Mouse (Mus musculus) myocyte (in vitro differentiated cells): Measurements from ENCODE around the gene Hcrt. TPM values are rescaled to one million over a fixed set of nuclear protein-coding genes. Genes with fewer than 3 reads are reported as not detected.

Experiments
- H3K27me3 ChIP-seq: one replicate; pipeline ENCODE4 v1.6.1; 2011; ENCODE audit not compliant: control insufficient read depth, insufficient read depth, insufficient read length
- H3K36me3 ChIP-seq: one replicate; pipeline ENCODE4 v1.6.1; 2011; ENCODE audit not compliant: control insufficient read depth, insufficient read depth
- H3K4me2 ChIP-seq: one replicate; pipeline ENCODE4 v1.6.1; 2011; ENCODE audit warnings: low read depth, control low read depth
- H3K4me3 ChIP-seq: one replicate; pipeline ENCODE4 v1.5.1; 2011; ENCODE audit warnings: mild to moderate bottlenecking, control low read depth, moderate library complexity
- H3K79me2 ChIP-seq: one replicate; pipeline ENCODE4 v1.6.1; 2011; ENCODE audit not compliant: control insufficient read depth, insufficient read depth
- H3ac ChIP-seq: one replicate; pipeline ENCODE4 v1.6.1; 2011; ENCODE audit not compliant: control insufficient read depth, insufficient read length
- CEBPB ChIP-seq: IDR thresholded peaks from 2 replicates; pipeline ENCODE4 v1.6.1; 2011; ENCODE audit warnings: mild to moderate bottlenecking, moderate library complexity; ENCODE audit not compliant: poor library complexity, insufficient read depth, severe bottlenecking
- E2F4 ChIP-seq: IDR thresholded peaks from one replicate; pipeline ENCODE4 v1.6.1; 2011; ENCODE audit warnings: mild to moderate bottlenecking, control low read depth, moderate library complexity; ENCODE audit not compliant: insufficient read depth
- MAX ChIP-seq: IDR thresholded peaks from one replicate; pipeline ENCODE4 v1.6.1; 2011; ENCODE audit warnings: low read depth, mild to moderate bottlenecking, control low read depth
- MYOD1 ChIP-seq, 3 experiments: IDR thresholded peaks; one replicate each; pipeline ENCODE4 v1.6.1; 2011; ENCODE audit warnings: control low read depth in 2 of 3, low read depth in 2 of 3, mild to moderate bottlenecking in 2 of 3, moderate library complexity in 1 of 3; ENCODE audit not compliant: insufficient read length in 2 of 3, control insufficient read depth in 1 of 3
- MYOG ChIP-seq, 3 experiments: IDR thresholded peaks; one replicate each; pipeline ENCODE4 v1.6.1; 2011; ENCODE audit warnings: control low read depth in 2 of 3, low read depth in 2 of 3, mild to moderate bottlenecking in 2 of 3; ENCODE audit not compliant: insufficient read length in 2 of 3, control insufficient read depth in 1 of 3, insufficient read depth in 1 of 3
- POLR2A ChIP-seq: IDR thresholded peaks from one replicate; pipeline ENCODE4 v1.6.1; 2011; ENCODE audit warnings: low read depth, mild to moderate bottlenecking, control low read depth, moderate library complexity; ENCODE audit not compliant: insufficient read length
- POLR2AphosphoS2 ChIP-seq: IDR thresholded peaks from one replicate; pipeline ENCODE4 v1.6.1; 2011; ENCODE audit warnings: low read depth, control low read depth; ENCODE audit not compliant: insufficient read length
- REST ChIP-seq: IDR thresholded peaks from one replicate; pipeline ENCODE4 v1.6.1; 2011; ENCODE audit warnings: mild to moderate bottlenecking, control low read depth, moderate library complexity; ENCODE audit not compliant: insufficient read depth, insufficient read length
- SRF ChIP-seq: IDR thresholded peaks from one replicate; pipeline ENCODE4 v1.6.1; 2011; ENCODE audit warnings: low read depth; ENCODE audit not compliant: control insufficient read depth, insufficient read length
- TCF12 ChIP-seq: IDR thresholded peaks from one replicate; pipeline ENCODE4 v1.6.1; 2011; ENCODE audit warnings: mild to moderate bottlenecking, control low read depth; ENCODE audit not compliant: poor library complexity, insufficient read depth, severe bottlenecking
- TCF3 ChIP-seq: IDR thresholded peaks from one replicate; pipeline ENCODE4 v1.6.1; 2011; ENCODE audit warnings: low read depth, control low read depth; ENCODE audit not compliant: insufficient read length
- USF1 ChIP-seq: IDR thresholded peaks from one replicate; pipeline ENCODE4 v1.6.1; 2011; ENCODE audit warnings: low read depth, mild to moderate bottlenecking, control low read depth, moderate library complexity
- polyA plus RNA-seq: library from polyadenylated mRNA; unstranded; fragments of >200 nt; fragmentation: generic; extraction: Trizol; gene quantifications from one replicate; pipeline ENCODE4 v1.2.1, GENCODE M21; 2012; ENCODE audit warnings: missing spikeins

The Hcrt gene
- polyA plus RNA-seq, 1 experiment: not detected

- TF ChIP-seq USF1: no peak
- TF ChIP-seq E2F4: no peak
- no peak for TF ChIP-seq MYOG (IDR thresholded peaks at IDR 0.05; ENCODE audit: control insufficient read depth in 1 of 3, insufficient read depth in 1 of 3, insufficient read length in 2 of 3, low read depth in 2 of 3)
- TF ChIP-seq CEBPB: no peak
- no peak for TF ChIP-seq MAX
- TF ChIP-seq SRF: no peak
- TF ChIP-seq TCF12: no peak
- no peak for TF ChIP-seq MYOD1 (IDR thresholded peaks at IDR 0.05; ENCODE audit: control insufficient read depth in 1 of 3, insufficient read length in 2 of 3, low read depth in 2 of 3)
- TF ChIP-seq TCF3: no peak
- no peak for TF ChIP-seq POLR2A
- no peaks in the 10 kb centered on the region for H3K27me3 ChIP-seq
- peaks cover 36% of the 10 kb centered on the region for H3K79me2 ChIP-seq
- H3ac ChIP-seq: no peak overlapping the region
- peaks cover 14% of the 10 kb centered on the region for H3K36me3 ChIP-seq
- no peak overlapping the region for H3K4me3 ChIP-seq
- no peak overlapping the region for H3K4me2 ChIP-seq
Observed at GRCm38 (mm10) chr11:100718462-100718861, 44.3 kb downstream of the Hcrt start.

GRCm38 (mm10) chr11:100716649-100717048 is 46.1 kb downstream of the Hcrt start:
- Histone ChIP-seq H3K79me2 (peaks cover 18% of the 10 kb centered on the region), H3K4me2 (no peak overlapping the region), H3K36me3 (peaks cover 14% of the 10 kb centered on the region), H3K4me3 (no peak overlapping the region), H3K27me3 (no peaks in the 10 kb centered on the region), H3ac (no peak overlapping the region)
- TF ChIP-seq POLR2AphosphoS2 (no peak), MAX (no peak), CEBPB (no peak), REST (no peak), TCF3 (no peak)

GRCm38 (mm10) chr11:100714948-100715347 is 47.8 kb downstream of the Hcrt start:
- Histone ChIP-seq H3K27me3 (no peaks in the 10 kb centered on the region), H3K4me3 (no peak overlapping the region), H3K36me3 (peaks cover 14% of the 10 kb centered on the region), H3K79me2 (peaks cover under 1% of the 10 kb centered on the region), H3K4me2 (no peak overlapping the region), H3ac (no peak overlapping the region)
- TF ChIP-seq E2F4 (no peak), TCF12 (no peak), CEBPB (no peak), MYOD1 (IDR thresholded peaks at IDR 0.05; ENCODE audit: control insufficient read depth in 1 of 3, insufficient read length in 2 of 3, low read depth in 2 of 3) (no peak), POLR2A (no peak), MAX (no peak), USF1 (no peak), POLR2AphosphoS2 (no peak), MYOG (IDR thresholded peaks at IDR 0.05; ENCODE audit: control insufficient read depth in 1 of 3, insufficient read depth in 1 of 3, insufficient read length in 2 of 3, low read depth in 2 of 3) (no peak), REST (no peak)

- Histone ChIP-seq H3K79me2 (no peaks in the 10 kb centered on the region), H3K27me3 (no peaks in the 10 kb centered on the region), H3ac (no peak overlapping the region), H3K36me3 (peaks cover 14% of the 10 kb centered on the region), H3K4me3 (no peak overlapping the region), H3K4me2 (no peak overlapping the region)
- no peak for TF ChIP-seq POLR2AphosphoS2
- no peak for TF ChIP-seq MAX
- TF ChIP-seq MYOD1 (IDR thresholded peaks at IDR 0.05; ENCODE audit: control insufficient read depth in 1 of 3, insufficient read length in 2 of 3, low read depth in 2 of 3): no peak
- TF ChIP-seq TCF12: no peak
- TF ChIP-seq E2F4: no peak
- no peak for TF ChIP-seq REST
- no peak for TF ChIP-seq TCF3
- no peak for TF ChIP-seq SRF
- TF ChIP-seq POLR2A: no peak
- TF ChIP-seq MYOG (IDR thresholded peaks at IDR 0.05; ENCODE audit: control insufficient read depth in 1 of 3, insufficient read depth in 1 of 3, insufficient read length in 2 of 3, low read depth in 2 of 3): no peak
- no peak for TF ChIP-seq USF1
- TF ChIP-seq CEBPB: no peak
Observed at GRCm38 (mm10) chr11:100714534-100714915, 48.2 kb downstream of the Hcrt start.

GRCm38 (mm10) chr11:100713735-100714533 is 48.8 kb downstream of the Hcrt start, which contains the start of gene Hspb9:
Hspb9 (plus strand) TSS chr11:100713850.
- Histone ChIP-seq H3K79me2 (no peaks in the 10 kb centered on the region), H3K27me3 (no peaks in the 10 kb centered on the region), H3K36me3 (peaks cover 14% of the 10 kb centered on the region), H3ac (no peak within 1 kb of the TSS), H3K4me3 (peak within 1 kb of the TSS; percentile 39), H3K4me2 (peak within 1 kb of the TSS; percentile 42)
- TF ChIP-seq POLR2AphosphoS2 (no peak), MYOG (IDR thresholded peaks at IDR 0.05; ENCODE audit: control insufficient read depth in 1 of 3, insufficient read depth in 1 of 3, insufficient read length in 2 of 3, low read depth in 2 of 3) (no peak), POLR2A (no peak), TCF3 (no peak), MAX (no peak), E2F4 (no peak), TCF12 (no peak)
